Mouse (Mus musculus): Measurements from ENCODE around the gene Olfr412.

- TF ChIP-seq POLR2A (IDR thresholded peaks at IDR 0.05; ENCODE audit: insufficient read depth, low read length) (no peak), CTCF (IDR thresholded peaks at IDR 0.05; ENCODE audit: low read depth, low read length) (no peak), EP300 (IDR thresholded peaks at IDR 0.05; ENCODE audit: insufficient read depth, low read depth, low read length) (no peak)
Observed at GRCm38 (mm10) chr11:74352550-74352949, 9.3 kb upstream of the Olfr412 start, which contains the start of gene Olfr411.

Data from ES-Bruce4 (cell line).